Mouse (Mus musculus): ENCODE data around the gene Sec14l4. TPM values are rescaled to one million over a fixed set of nuclear protein-coding genes. Genes with fewer than 3 reads are reported as not detected.

Gene Sec14l4
- polyA plus RNA-seq, 1 experiment = 0.07 TPM

DNA sequence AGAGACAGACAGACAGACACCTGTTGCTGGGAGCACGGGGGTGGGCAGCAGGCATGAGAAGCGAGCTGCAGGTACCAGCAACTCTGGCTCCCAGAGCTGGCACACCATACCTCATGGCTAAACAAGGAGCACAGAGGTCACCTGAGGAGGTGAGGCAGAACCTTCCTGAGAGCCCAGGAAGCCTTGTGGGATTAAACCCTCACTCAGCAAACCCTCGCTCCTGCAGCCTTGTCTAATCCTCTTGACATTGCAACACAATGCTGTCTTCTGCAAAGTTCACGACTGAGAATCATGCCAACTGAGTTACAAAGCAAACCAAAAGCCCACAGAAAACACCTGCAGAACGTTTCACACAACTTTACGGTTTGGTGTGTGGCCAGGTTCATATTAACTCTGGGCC is 17.2 kb downstream of the Sec14l4 start:
- no peak overlapping the region for H3K27ac ChIP-seq (ENCODE audit: insufficient read depth, low read length)
- TF ChIP-seq POLR2A (IDR thresholded peaks at IDR 0.05; ENCODE audit: low read depth, low read length) = no peak
- TF ChIP-seq CTCF (IDR thresholded peaks at IDR 0.05; ENCODE audit: extremely low read depth, insufficient read depth, insufficient read length, insufficient replicate concordance) = no peak
- 85% methylated on average over 6 of the region's 6 CpGs for WGBS
- no peaks in the 10 kb centered on the region for H3K27me3 ChIP-seq (ENCODE audit: control insufficient read depth, insufficient read depth, low read length)
- no peaks in the 10 kb centered on the region for H3K4me1 ChIP-seq (ENCODE audit: control insufficient read depth, insufficient read depth, insufficient read length)
- no peaks in the 10 kb centered on the region for H3K36me3 ChIP-seq (ENCODE audit: control insufficient read depth, insufficient read depth, low read length)
- DNase-seq (ENCODE audit: low read depth in 1 of 2, low spot score in 2 of 2) = no peak
- no peak overlapping the region for H3K4me3 ChIP-seq (ENCODE audit: extremely low read depth, insufficient read depth, insufficient read length)

DNA sequence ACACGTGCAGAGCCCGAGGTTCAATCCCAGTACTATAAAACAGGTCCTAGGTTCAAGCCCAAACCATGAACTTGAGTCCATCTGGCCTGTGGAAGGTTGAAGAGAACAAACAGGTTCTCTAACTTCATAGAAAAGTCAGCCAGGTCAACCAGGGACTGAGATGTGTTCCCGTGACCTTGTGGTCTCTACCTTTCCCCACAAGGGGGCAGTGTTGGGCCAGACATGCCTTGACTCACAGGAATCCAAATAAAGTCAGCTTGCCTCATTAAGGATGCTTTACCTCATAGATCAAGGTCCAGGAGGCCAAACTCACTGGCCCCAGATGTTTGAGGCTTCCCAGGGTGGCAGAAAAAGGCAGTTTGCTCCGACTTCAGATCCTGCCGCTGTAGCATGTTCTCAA is 22.3 kb downstream of the Sec14l4 start:
- Histone ChIP-seq H3K4me1 (ENCODE audit: control insufficient read depth, insufficient read depth, insufficient read length) (no peaks in the 10 kb centered on the region), H3K27me3 (ENCODE audit: control insufficient read depth, insufficient read depth, low read length) (no peaks in the 10 kb centered on the region), H3K27ac (ENCODE audit: insufficient read depth, low read length) (no peak overlapping the region), H3K4me3 (ENCODE audit: extremely low read depth, insufficient read depth, insufficient read length) (no peak overlapping the region), H3K36me3 (ENCODE audit: control insufficient read depth, insufficient read depth, low read length) (no peaks in the 10 kb centered on the region)
- 25% methylated on average over 5 of the region's 5 CpGs for WGBS
- TF ChIP-seq POLR2A (IDR thresholded peaks at IDR 0.05; ENCODE audit: low read depth, low read length) (no peak), CTCF (IDR thresholded peaks at IDR 0.05; ENCODE audit: extremely low read depth, insufficient read depth, insufficient read length, insufficient replicate concordance) (peak; percentile 73; the same call in 1 of the 2 replicates)
- DNase-seq (ENCODE audit: low read depth in 1 of 2, low spot score in 2 of 2) = peak; percentile 15 to 45

DNA sequence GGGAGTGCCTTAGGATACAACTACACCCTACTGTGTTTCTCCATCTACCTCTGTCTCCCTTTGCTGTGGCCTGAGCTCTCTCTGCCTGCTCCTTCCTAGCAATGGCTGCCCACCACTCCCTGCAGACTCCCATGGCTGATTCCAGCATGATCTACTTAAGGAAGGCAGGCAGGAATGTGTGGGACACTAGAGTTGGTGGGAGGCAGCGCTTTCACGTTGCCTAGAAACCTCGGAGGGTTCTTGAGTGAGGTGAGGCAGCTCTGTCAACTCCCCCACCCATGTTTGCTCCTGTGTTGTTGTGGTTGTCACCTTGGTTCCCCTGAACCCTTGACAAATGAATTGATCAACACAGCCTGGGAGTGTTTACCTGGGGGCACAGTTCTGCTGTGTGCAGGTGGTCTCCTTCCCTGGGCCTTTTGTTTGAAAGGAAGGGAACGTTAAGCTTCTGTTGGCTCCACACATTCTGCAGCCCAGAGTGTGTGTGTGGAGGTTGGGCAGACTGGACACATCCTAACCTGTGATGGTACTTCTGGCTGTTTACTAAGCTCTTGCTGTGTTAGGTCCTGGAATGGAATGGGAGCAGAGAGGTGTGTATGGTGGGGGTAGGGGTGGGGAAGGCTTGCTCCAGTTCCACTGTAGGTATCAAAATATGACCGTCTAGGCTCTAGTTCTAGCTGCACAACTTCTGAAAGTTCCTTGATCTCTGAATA is 29.8 kb downstream of the Sec14l4 start:
- no peak for DNase-seq (ENCODE audit: low read depth in 1 of 2, low spot score in 2 of 2)
- no peak for TF ChIP-seq CTCF (IDR thresholded peaks at IDR 0.05; ENCODE audit: extremely low read depth, insufficient read depth, insufficient read length, insufficient replicate concordance)
- TF ChIP-seq POLR2A (IDR thresholded peaks at IDR 0.05; ENCODE audit: low read depth, low read length) = no peak
- Histone ChIP-seq H3K27ac (ENCODE audit: insufficient read depth, low read length) (no peak overlapping the region), H3K36me3 (ENCODE audit: control insufficient read depth, insufficient read depth, low read length) (no peaks in the 10 kb centered on the region), H3K4me1 (ENCODE audit: control insufficient read depth, insufficient read depth, insufficient read length) (no peaks in the 10 kb centered on the region), H3K27me3 (ENCODE audit: control insufficient read depth, insufficient read depth, low read length) (no peaks in the 10 kb centered on the region), H3K4me3 (ENCODE audit: extremely low read depth, insufficient read depth, insufficient read length) (no peak overlapping the region)
- WGBS = 75% methylated on average over 5 of the region's 5 CpGs

DNA sequence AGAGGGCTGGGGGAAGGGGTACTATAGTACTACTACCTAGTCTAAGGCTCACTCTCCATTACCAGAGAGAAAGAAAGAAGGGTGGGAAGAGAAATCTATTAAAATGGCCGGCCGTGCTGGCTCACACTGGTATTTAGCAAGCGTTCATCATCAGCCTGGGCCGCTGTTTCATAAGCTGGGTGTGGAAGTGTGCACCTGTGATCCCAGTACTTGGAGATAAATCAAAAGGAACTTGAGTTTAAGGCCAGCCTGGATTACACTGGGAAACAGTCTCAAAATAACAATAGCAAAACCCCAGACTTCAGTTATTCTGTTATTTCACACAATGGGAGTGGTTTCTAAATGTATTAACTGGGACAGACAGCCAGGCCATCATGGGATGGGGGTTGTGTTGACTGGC is 31.3 kb downstream of the Sec14l4 start:
- H3K4me1 ChIP-seq (ENCODE audit: control insufficient read depth, insufficient read depth, insufficient read length) = no peaks in the 10 kb centered on the region
- WGBS = 87% methylated on average over 4 of the region's 4 CpGs
- no peaks in the 10 kb centered on the region for H3K27me3 ChIP-seq (ENCODE audit: control insufficient read depth, insufficient read depth, low read length)
- no peaks in the 10 kb centered on the region for H3K36me3 ChIP-seq (ENCODE audit: control insufficient read depth, insufficient read depth, low read length)
- TF ChIP-seq CTCF (IDR thresholded peaks at IDR 0.05; ENCODE audit: extremely low read depth, insufficient read depth, insufficient read length, insufficient replicate concordance) (no peak), POLR2A (IDR thresholded peaks at IDR 0.05; ENCODE audit: low read depth, low read length) (no peak)
- no peak overlapping the region for H3K4me3 ChIP-seq (ENCODE audit: extremely low read depth, insufficient read depth, insufficient read length)
- DNase-seq (ENCODE audit: low read depth in 1 of 2, low spot score in 2 of 2) = no peak
- no peak overlapping the region for H3K27ac ChIP-seq (ENCODE audit: insufficient read depth, low read length)

DNA sequence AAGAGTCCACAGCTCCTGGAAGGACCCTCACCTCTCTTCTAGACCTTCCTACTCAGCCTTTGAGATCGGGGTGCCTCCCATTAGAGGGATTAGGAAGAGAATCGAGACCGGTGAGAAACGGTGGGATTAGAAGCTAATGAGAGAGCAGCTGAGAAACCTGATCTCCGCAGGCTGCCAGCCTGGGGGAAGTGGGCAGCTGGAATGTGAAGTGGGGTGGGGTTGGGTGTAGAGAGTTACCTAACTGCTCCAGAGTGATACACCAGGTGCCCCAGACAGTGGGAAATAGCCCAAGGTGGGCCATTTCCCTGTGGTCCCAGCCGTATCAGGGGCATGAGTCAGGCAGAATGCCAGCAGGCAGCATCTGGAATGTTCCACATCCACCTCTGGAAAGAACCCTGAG is 31.7 kb downstream of the Sec14l4 start:
- Histone ChIP-seq H3K27me3 (ENCODE audit: control insufficient read depth, insufficient read depth, low read length) (no peaks in the 10 kb centered on the region), H3K27ac (ENCODE audit: insufficient read depth, low read length) (no peak overlapping the region), H3K36me3 (ENCODE audit: control insufficient read depth, insufficient read depth, low read length) (no peaks in the 10 kb centered on the region), H3K4me1 (ENCODE audit: control insufficient read depth, insufficient read depth, insufficient read length) (no peaks in the 10 kb centered on the region), H3K4me3 (ENCODE audit: extremely low read depth, insufficient read depth, insufficient read length) (no peak overlapping the region)
- no peak for DNase-seq (ENCODE audit: low read depth in 1 of 2, low spot score in 2 of 2)
- TF ChIP-seq CTCF (IDR thresholded peaks at IDR 0.05; ENCODE audit: extremely low read depth, insufficient read depth, insufficient read length, insufficient replicate concordance) = no peak
- TF ChIP-seq POLR2A (IDR thresholded peaks at IDR 0.05; ENCODE audit: low read depth, low read length) = no peak
- WGBS = 67% methylated on average over 6 of the region's 6 CpGs

DNA sequence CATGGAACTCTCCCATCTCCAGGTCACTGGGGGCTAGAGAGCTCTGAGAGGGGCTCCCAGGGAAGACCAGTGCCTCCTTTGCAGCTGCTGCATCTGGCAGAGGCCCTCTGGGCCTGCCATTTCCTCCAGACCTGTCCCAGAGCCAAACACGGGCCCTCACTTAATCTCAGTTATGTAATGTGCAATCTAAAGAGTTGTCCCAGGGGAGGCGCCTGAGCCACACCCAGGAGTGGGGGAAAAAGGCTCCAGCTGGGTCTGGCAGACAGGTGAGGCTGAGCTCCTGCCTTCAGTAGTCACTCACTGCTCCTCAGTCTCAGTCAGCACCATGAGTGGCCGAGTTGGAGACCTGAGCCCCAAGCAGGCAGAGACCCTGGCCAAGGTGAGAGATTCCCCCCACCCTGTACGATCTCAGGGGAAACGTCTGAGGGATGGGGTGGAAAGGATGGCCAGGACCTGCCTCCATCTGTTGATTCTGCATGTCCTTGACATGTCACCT is 33.4 kb downstream of the Sec14l4 start, which contains the start of gene Sec14l3:
Gene Sec14l3 (plus strand): TSS at position 215 of the 496 bp plus-strand sequence.
- Histone ChIP-seq H3K4me3 (ENCODE audit: extremely low read depth, insufficient read depth, insufficient read length) (no peak within 1 kb of the TSS), H3K36me3 (ENCODE audit: control insufficient read depth, insufficient read depth, low read length) (no peaks in the 10 kb centered on the region), H3K4me1 (ENCODE audit: control insufficient read depth, insufficient read depth, insufficient read length) (no peaks in the 10 kb centered on the region), H3K27ac (ENCODE audit: insufficient read depth, low read length) (no peak within 1 kb of the TSS), H3K27me3 (ENCODE audit: control insufficient read depth, insufficient read depth, low read length) (no peaks in the 10 kb centered on the region)
- no peak for DNase-seq (ENCODE audit: low read depth in 1 of 2, low spot score in 2 of 2)
- TF ChIP-seq CTCF (IDR thresholded peaks at IDR 0.05; ENCODE audit: extremely low read depth, insufficient read depth, insufficient read length, insufficient replicate concordance) (no peak), POLR2A (IDR thresholded peaks at IDR 0.05; ENCODE audit: low read depth, low read length) (no peak)
- WGBS = 54% methylated on average over 5 of the region's 5 CpGs

DNA sequence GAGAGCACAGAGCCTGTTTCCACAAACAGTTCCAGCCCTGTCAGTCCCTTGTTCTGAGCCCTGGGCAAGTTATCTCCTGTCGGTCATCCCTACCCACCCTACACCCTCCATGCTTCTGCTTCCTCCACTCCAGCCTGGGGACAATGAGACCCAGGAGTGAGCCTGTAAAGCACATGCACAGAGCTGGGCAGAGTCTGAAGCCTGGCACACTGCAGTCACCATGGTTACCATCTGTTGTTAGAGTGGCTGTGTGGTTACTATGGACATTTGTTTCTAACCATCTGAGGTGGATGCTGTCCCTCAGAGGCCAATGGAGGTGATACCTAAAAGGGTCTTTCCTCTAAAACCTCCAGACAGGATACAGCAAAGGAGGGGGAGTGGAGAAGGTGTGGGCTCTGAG is 38.4 kb downstream of the Sec14l4 start:
- Histone ChIP-seq H3K36me3 (ENCODE audit: control insufficient read depth, insufficient read depth, low read length) (no peaks in the 10 kb centered on the region), H3K27me3 (ENCODE audit: control insufficient read depth, insufficient read depth, low read length) (no peaks in the 10 kb centered on the region), H3K4me3 (ENCODE audit: extremely low read depth, insufficient read depth, insufficient read length) (no peak overlapping the region), H3K27ac (ENCODE audit: insufficient read depth, low read length) (no peak overlapping the region), H3K4me1 (ENCODE audit: control insufficient read depth, insufficient read depth, insufficient read length) (no peaks in the 10 kb centered on the region)
- 79% methylated on average over 1 of the region's 1 CpGs for WGBS
- TF ChIP-seq CTCF (IDR thresholded peaks at IDR 0.05; ENCODE audit: extremely low read depth, insufficient read depth, insufficient read length, insufficient replicate concordance) (no peak), POLR2A (IDR thresholded peaks at IDR 0.05; ENCODE audit: low read depth, low read length) (no peak)
- no peak for DNase-seq (ENCODE audit: low read depth in 1 of 2, low spot score in 2 of 2)

All from spleen, adult 2 months (tissue).